Mouse (Mus musculus) G1E-ER4 (cell line): ENCODE results near the gene Fgfbp3. TPM values are rescaled to one million over a fixed set of nuclear protein-coding genes. Genes with fewer than 3 reads are reported as not detected.

Source experiments
- GATA1 ChIP-seq: IDR thresholded peaks from one replicate; pipeline ENCODE4 v1.8.0; 2012; ENCODE audit warnings: low read length, inconsistent platforms
- polyA plus RNA-seq: library from polyadenylated mRNA; stranded (reverse); fragments of >175 nt; gene quantifications from 2 replicates; pipeline ENCODE4 v1.2.3, GENCODE M21; 2012

The Fgfbp3 gene
- polyA plus RNA-seq, 1 experiment: 10.0 TPM

GRCm38 (mm10) chr19:36878743-36879495 lies 40.5 kb downstream of the Fgfbp3 start:
- TF ChIP-seq GATA1: no peak

- no peak for TF ChIP-seq GATA1
Measured at GRCm38 (mm10) chr19:36877329-36877728, 42.1 kb downstream of the Fgfbp3 start.

DNA sequence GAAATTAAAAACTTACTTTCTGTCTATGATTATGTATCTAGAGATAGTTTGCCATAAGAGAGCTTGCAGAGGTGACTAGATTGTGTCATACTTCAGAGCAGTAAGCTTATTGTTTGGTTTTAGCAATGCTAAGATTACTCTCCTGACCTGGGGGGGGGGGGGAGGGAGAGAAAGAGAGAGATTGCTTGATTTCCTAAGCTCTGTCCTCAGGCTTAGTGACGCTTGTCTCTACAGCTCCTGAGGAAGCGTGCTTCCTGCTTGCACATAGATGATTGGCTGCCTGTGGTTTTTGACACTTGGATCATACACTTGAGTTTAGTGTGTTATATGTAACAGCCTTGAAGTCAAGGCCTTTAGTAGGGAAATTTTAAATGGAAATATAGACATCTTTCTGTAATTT lies 44.8 kb downstream of the Fgfbp3 start:
- TF ChIP-seq GATA1: no peak

Other genes with a start within 250 kb of the Fgfbp3 start
- gene Ppp1r3c, start 183.0 kb downstream of the Fgfbp3 start, polyA plus RNA-seq: not detected in 2 replicates
- gene Tnks2, start 85.4 kb downstream of the Fgfbp3 start, polyA plus RNA-seq: 24.7 and 25.8 TPM in 2 replicates
- gene Btaf1, start 6.5 kb upstream of the Fgfbp3 start, polyA plus RNA-seq: 4.2 and 6.5 TPM in 2 replicates